Mouse (Mus musculus): Measurements from ENCODE around the gene Clpb.

Gene Clpb

DNA sequence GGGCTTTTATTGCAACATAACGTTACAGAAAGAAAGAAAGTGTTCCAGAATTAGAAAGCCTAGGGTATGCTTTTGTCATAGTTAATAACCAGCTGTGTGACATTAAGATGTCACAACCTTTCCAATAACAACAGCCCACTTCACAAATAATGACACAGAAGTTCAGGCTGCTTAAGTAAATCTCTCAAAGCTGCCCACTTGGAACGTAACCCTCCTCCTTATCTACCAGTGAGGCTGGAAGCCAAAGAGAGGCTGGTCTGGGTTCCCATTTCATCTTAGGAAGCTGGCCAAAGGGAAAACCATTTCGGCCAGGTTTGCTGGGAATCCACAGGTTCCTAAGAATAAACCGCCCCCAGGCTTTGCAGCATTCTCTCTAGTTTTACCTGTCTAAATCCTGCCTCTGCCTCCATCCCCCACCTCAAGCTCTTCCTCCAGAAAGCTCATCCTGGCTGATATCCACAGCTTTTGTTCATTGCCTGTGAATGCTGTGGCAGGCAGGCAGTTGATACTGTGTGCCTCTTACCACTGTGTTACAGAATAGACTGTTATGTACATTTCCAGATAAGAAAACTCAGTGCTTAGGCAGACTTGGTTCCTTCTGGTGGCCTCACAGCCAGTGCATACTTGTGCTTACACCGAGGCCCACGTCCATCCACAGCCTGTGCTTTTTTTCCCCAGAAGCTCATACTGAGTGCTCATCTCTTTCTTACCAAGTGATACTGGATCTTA lies 12.8 kb downstream of the Clpb start:
- DNase-seq (ENCODE audit: low read depth): no peak

DNA sequence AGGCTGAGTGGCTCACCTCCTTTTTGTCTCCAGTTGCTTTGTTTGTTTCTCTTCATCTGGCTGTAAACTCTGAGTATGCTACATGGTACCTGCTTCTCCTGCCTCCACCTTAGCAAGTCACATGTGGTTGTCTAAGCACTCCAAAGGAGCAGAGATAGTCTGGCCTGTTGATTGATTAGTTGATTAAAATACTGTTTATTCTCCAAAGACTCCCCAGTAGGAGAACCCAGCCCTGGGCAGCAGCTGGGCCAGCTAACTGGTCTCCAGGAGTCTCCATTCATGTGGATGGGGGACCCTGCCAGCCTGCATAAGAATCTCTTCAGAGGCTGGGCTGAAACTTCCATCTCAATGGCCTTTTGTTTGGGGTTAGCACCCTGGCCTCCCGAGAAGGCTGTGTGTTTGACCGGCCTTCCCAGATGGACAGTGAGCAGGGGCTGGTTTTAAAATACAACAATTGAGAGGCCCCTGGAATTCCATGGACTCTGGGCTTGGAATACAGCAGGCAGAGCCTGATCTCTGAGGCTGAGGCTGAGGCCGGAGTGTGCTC lies 13.4 kb downstream of the Clpb start:
- DNase-seq (ENCODE audit: low read depth): no peak

DNA sequence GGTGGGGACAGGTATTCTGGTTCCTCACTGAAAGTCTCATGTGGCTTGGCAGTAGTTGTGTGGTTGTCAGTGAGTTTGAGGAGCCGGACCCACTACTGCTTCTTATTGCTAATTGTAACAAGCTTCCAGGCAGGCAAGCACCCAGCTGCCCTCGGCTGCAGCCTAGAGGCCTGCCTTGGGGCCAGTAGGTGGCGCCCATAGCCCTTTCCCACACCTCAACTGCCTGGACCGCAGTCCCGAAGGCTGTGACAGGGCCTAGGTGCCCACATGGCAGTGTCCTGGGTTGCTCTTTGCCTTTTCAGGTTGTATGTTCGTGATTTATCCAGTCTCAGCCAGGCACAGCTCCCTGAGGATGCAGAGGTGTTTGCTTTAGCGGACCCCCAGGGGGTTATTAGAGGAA lies 16.2 kb downstream of the Clpb start:
- DNase-seq (ENCODE audit: low read depth): peak; percentile 38

DNA sequence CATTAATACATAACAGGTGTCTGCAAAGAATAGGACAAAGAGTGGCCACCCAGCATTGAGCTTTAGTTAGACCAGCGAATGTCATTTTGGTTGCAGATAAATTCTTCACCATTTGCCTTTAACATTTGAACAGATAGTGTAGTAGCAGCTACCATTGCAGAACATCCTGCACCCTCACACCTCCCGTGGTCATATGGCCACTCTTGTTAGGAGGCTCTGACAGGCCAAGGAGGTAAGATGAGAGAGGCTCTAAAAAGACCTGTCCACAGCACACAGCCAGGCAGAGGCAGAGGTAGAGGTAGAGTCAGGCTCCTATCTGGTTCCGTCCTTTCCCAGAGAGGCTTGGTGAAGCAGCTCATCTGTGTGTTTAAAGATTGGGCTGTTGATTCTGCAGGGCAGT lies 17.5 kb downstream of the Clpb start:
- DNase-seq (ENCODE audit: low read depth): no peak

DNA sequence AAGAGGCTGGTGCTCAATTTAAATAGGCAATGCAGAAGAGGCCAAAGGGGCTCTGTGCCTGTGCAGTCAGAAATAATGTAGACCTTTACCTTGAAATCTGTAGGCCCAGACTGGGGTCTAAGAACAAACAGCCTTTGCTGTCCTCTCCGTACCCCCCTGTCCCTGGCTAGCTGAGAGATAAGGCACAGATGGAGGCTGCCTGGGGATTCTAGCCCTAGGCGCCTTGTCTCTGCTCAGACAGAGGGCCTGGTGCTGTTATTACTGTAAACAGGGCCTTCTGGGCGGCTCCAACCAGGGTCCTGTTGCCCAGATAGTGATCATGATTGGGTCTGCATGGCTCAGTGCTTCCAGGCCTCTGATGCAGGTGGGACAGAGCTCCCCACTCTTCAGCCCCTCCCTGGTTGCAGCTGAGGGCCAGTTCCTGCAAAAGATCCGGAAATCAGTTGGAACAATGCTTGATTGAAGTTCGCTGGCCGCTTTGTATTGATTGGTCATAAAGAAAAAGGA lies 18.2 kb downstream of the Clpb start:
- no peak for DNase-seq (ENCODE audit: low read depth)

DNA sequence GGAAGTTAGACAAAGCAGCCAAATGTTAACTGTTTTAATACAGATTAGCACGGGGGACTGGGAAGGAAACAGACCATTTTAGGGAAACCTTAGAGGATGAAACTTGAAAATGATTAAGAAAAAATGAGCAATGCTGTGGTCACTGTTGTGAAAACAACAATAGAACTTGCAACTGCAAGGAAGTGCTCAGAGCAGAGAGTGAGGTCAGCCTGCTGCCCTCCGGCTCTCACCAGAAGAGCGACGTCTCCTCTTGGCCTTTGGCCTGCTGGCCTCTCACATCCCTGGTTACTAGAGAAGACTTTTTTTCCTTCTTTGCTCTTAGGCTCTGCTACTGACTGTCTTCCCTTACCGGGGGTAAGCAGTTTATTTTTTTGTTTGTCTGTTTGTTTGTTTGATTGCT lies 19.5 kb downstream of the Clpb start:
- no peak for DNase-seq (ENCODE audit: low read depth)

DNA sequence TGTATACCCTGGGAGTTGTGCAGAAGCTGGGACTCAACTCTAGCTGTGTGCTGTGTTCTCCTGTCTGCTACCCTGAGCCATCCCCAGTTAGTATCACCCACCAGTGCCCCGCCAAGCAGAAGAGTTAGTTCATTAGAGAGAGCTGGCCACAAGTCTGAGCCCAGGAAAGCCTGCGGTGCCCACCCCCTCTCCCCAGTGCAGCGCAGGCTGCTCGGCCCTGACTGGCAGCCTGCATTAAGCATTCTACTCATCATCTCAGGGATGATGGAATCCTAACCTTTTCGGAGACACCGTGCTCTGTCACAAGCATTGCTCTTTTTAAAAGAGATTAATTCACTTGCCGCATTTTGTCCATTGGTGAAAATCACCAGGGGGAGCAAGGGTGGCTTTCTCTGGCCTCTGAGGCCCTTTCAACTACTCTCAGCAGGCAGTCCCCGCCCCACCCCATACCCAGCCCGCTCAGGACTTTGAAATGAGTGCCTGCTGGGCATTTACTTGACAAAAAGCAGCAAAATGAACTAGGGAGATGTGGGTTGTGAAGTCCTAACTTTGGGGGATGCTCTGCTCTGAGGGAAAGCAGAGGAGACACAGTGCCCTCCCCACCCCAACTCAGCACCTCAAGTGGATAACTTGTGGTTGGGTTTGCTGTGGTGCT lies 20.7 kb downstream of the Clpb start:
- DNase-seq (ENCODE audit: low read depth): no peak

DNA sequence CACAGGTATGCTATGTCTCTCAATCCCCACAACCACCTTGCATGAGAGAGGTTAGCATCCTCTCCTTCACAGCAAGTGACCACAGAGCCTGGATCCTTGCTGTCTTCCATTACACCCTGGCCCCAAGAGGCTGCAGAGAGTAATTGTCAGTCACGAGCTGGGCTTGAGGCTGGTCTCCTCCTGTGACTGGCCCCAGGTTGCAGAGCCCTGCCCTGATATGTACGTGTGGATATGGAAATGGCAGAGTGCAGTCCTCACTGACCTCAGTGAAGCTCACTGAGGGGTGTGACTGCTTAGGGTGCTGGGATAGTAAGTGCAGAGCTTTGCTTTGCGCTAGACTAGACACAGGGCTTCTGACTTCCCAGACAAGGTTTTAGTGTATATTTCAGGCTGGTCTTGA lies 21.2 kb downstream of the Clpb start:
- no peak for DNase-seq (ENCODE audit: low read depth)

DNA sequence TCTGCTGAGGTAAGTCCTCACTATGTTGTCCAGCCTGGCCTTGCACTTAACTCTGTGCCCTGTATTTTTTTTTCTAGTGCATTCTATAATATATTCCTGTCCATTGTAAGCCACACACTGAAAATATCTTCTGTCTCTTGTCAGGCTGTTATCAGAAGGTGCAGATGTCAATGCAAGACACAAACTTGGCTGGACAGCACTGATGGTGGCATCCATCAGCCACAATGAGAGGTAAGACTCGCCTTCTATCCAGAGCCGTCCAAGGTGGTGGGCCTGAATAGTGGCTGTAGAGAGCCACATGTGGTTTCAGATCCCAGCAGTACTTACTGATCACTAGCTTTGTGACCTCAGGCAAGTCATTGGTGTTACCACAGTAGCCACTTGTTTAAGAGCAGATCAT lies 23.7 kb downstream of the Clpb start:
- no peak for DNase-seq (ENCODE audit: low read depth)

DNA sequence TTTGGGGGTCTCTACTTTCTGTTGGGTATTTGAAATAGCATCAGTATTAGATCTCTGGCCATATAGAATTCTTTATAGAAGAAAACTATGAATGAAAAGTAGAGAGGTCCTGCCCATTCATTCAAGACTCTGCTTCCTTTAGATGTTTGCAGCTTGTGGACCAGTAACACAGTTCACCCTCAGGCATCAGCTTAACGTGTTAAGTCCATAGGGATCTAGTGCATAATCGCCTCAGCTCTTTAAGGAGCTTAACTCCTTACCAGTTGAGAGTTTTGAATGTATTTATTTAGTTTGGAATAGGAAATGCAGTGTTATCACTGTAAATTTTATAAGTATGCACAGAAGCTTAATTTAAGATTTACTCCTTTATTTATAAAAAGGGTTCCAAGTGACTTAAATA lies 27.0 kb downstream of the Clpb start:
- DNase-seq (ENCODE audit: low read depth): no peak

DNA sequence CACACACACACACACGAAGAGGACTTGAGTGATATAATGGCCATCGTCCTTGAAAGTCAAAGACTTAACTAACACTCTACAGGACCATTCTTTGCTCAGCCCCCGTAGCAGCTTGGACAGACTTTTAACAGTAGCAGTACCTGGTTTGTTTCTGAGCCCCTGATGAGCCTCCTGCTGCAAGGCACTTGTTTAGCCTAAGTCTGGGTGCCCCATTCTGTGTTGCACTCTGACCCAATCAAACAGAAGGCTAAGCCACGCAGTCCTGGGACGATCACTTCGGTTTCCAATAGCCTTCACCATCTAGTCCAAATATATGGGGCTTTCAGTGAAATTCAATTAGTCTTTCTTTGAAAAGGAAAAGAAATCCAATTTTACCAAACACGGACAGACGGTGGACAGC lies 28.4 kb downstream of the Clpb start:
- DNase-seq (ENCODE audit: low read depth): no peak

DNA sequence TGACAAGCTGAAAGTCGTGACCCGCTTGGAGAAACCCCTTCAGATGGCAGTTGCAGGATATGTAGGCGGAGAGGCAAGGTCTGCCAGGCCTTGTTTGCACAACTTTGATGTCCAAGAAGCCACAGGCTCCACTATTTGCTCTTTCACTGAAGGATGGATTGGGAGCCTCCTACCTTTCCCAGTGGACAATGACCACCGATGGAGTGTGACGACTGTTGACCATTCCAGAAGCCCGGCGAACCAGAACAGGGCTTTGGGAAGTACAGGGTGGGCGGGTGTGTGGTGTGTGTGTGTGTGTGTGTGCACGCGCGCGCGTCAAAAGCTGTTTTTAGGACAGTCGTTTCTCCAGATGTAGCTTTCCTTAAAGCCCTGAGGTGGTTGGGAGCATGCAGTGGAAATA lies 29.0 kb downstream of the Clpb start:
- no peak for DNase-seq (ENCODE audit: low read depth)

DNA sequence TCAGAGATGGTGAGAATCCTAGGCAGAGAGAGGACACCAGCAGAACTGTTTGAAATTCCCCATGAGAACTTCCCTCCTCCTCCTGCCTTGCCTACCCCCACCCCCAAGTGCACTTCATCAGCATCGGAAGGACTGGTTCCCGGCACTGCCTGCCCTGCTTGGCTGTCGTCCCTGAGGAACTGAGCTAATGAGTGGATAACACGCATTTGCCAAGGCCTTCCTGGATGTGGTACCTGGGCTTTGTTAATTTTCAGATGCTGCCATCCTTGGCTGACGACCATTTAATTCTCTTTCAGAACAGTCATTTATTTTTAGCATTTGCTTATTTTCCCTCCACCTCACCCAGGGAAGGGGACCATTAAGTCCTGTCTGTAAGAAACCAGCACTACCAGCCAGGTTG lies 32.0 kb downstream of the Clpb start:
- DNase-seq (ENCODE audit: low read depth): no peak

DNA sequence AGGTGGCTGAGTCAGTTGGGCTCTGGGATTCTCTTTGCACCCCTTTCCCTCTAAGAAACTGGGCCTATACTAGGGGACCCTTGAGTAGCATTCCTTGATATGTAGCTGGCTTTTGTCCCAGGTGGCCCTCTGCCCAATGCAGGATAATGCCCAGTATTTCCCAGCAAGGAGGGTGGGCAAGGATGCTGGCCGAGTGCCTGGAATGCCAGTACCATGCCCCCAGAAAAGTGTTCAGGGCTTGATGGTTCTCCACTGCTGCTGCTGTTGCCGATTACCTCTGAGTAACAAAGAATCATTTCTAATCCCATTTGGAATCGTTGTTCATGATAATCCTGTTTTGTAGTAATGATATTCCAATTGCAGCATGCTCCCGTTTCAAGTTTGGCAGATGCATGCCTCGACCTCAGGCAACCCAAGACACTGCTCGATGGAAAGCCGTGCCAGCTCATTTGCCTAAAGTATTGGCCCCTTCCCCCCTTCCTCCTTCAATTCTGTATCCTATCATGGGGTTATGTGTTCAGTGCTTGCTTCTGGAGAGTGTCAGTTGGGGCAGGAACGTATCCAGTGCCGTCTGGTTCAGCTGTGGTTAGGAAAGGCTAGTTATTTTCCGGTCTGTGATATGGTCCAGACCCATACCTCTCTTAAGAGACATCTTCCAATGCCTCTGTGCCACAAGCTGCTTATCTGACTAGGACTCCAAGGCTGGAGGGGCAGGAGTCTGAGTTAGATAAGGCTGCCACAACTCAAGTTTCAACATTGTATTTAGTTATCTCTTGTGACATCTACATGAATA lies 33.7 kb downstream of the Clpb start:
- peak; percentile 36 for DNase-seq (ENCODE audit: low read depth)

DNA sequence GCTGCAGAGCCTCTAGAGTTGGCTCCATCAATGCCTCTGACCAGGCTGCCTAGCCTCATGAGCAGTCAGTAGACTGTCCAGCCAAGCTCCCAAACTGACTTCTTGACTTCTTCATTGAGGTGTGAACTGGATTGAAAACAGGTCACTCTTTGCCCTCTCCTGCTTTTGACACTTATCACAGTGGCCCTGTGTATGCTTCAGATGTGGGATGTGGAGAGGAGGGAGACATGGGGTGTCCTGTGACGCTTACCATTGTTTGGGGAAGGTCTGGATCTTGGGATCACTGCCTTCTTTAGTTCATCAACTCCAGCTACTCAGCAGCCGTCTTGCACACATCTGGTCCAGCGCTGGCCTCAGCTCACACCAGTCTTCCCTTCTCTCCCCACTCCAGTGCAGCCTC lies 36.9 kb downstream of the Clpb start:
- no peak for DNase-seq (ENCODE audit: low read depth)

DNA sequence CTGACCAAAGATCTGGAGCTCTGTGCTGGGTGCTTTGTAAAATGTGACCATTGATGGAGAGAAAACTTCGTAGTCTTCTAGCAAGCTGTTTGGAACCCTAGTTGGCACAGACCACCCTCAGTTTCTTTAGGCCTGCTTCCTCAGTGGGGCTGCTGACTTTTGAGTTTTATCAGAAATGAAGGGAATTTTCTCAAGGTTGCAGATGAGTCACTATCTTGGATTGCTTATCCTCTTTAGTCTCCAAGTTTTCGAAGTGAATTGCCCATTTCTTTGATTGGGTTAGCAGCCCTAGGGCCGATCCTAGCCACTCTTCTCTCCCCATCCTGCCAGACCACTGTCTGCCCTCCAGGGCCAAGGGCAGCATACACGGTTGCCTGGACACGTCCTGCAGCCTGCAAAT lies 39.3 kb downstream of the Clpb start:
- no peak for DNase-seq (ENCODE audit: low read depth)

DNA sequence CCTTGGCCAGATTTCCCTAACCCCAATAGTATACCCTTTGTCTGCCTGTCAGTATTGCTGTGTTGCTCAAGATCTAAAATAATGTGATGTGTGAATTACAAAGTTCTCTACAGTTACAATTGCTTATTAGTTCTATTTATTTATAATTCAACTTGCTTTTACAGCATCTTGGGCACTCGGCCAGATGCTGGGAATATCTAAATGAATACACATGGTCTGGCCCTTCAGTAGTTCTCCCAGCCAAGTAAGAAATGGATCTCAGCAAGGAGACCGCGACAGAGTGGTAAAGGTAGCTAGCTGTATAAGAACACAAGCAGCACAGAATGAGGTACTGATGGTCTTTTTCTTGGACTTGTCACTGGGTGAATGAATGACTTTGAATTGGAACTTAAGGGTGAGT lies 46.2 kb downstream of the Clpb start:
- no peak for DNase-seq (ENCODE audit: low read depth)

DNA sequence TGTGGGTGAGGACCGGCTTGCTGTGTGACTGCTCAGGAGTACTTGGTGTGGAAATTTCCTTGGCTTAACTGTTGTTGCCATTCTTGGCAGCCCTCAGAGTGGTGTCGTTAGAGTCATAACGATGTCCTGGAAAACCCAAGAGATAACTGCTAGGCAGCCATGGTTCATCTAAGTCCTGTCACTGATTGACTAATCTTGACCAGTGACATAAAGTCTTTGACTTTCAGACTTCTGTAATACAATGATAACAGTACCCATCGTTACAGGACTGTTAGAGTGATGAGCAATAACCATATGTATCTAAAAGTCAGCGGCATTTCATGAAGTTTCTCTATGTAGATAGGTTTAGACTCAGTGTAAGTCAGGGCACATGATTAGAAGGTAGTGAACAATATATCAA lies 46.8 kb downstream of the Clpb start:
- no peak for DNase-seq (ENCODE audit: low read depth)

DNA sequence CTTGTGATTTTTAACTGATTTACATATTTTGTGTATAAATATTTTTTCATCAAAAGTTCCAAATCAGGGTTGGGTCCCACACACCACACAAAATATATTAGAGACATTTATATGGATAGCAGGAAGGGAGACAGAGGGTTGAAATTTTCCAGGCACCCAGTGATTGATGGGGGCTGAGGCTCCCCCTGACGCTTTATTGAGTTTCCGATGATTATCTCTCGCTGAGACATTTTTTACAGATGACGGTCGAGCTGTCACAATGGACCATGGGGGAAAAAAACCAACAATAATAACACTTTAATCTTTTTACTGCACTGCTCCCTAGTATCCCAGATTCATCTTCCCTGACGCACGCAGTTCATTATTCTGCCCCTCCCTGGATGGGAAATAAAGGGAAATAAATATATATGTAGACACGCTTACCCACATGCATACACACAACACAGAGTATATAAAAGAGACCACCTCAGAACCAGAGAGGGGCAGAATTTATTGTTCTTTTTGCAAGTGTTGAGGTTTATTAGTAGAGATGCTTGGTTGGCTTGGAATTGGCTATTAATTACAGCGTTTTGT lies 50.5 kb downstream of the Clpb start:
- DNase-seq (ENCODE audit: low read depth): no peak

DNA sequence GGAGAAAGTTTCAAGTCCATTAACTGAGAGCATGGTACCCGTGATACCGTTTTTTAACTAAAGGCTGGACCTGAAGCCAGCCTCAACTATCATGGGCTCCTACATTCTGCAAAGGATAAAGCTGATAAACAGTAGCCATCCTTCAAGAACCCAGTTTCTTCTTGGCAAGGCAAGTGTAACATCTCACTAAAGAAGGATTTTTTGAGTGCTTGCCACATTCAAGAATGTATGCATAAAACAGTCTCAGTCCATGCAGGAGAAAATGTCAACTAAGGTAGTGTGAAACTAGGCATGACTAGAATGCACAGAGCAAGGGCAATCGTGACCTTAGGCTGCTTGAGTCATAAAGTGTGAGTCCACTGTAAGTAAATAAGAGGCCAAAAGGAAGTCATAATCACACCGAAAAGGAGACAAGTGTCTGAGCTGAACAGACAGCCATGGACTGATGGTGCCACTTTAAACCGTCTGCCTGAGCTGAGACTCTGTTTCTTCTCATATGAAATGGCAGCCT lies 51.7 kb downstream of the Clpb start:
- no peak for DNase-seq (ENCODE audit: low read depth)

DNA sequence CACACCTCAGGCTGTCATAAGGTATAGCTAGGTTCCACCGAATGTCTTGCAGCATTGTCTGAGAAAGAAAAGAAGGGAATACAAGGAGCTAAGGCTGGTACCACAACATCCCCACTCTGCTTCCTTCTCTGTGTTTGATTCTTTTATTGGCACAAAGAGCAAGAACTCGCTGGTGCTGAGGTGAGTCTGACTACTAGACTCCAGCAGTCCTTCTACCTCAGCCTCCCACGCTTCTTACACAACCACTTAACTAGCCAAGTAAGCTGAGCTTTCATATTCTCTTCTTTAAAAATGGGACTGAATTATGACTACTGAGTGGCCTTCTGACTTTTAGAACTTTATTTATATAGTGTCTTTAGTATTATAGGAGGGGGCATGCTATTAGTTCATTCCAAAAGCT lies 56.9 kb downstream of the Clpb start:
- DNase-seq (ENCODE audit: low read depth): no peak

DNA sequence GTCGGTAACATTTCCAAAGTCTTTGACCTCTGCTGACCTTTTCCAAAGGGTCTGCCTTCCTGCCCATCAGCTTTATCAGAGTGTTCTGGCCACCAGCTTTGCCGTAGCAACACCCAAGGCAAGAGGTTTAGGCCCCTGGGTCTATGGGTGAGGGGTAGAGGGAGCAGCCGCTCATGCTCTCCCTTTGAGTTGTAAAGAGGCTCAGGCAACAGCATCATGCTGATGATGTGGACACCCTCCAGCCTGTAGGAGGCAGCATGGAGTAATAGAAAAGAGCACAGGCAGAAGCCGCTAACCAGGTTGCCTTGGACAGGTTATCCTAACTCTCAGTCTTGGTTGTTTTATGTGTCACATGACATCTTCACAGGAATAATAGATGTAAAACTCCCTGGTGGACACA lies 61.6 kb downstream of the Clpb start:
- DNase-seq (ENCODE audit: low read depth): peak; percentile 28
